Mouse (Mus musculus) lung, adult 2 months (tissue): ENCODE measurements around the gene Rasal1.

Experiments used
- CTCF ChIP-seq: fragments of 200-500 bp; IDR thresholded peaks from 2 replicates; pipeline ENCODE4 v1.5.1; 2011; ENCODE audit warnings: mild to moderate bottlenecking, low read length, control low read depth; ENCODE audit not compliant: insufficient read depth
- POLR2A ChIP-seq: fragments of 200-500 bp; IDR thresholded peaks from 2 replicates; pipeline ENCODE4 v1.6.1; 2011; ENCODE audit warnings: low read depth, mild to moderate bottlenecking, control low read depth, low read length, borderline replicate concordance; ENCODE audit errors: extremely low read depth

- no peak for TF ChIP-seq CTCF
- TF ChIP-seq POLR2A: no peak
Observed at GRCm38 (mm10) chr5:120624427-120624826, 24.2 kb upstream of the Rasal1 start.
